Mouse (Mus musculus) E14TG2a.4 (cell line): ENCODE data around the gene Tmf1.

Source experiments
- CTCF ChIP-seq: conservative IDR thresholded peaks from 2 replicates; pipeline ENCODE4 v1.5.1; 2014; ENCODE audit warnings: low read length
- NANOG ChIP-seq: IDR thresholded peaks from 2 replicates; pipeline ENCODE4 v1.6.1; 2014; ENCODE audit warnings: borderline replicate concordance, low read length, mixed read lengths

DNA sequence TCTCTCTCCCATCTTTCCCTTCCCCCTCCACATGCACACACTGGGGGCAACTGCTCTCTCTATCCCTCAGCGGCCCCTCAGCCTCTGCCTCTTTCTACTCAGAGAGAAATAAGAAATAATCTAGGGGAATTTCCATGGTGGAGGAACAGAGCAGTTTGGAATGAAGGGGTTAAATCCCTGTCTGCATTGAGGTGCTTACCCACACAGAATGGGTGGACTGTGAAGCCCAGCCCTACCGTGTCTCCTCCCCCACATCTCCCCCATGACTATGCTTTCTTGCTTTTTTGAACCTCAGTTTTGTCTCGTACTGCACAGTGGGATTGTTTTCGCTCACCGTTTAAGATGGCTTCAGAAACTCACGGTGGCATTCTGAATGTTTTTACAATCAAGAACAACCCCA lies 43.4 kb upstream of the Tmf1 start:
- TF ChIP-seq CTCF = no peak
- TF ChIP-seq NANOG = no peak
